Mouse (Mus musculus) granulocyte monocyte progenitor cell, adult 5-6 weeks (primary cell): Measurements from ENCODE around the gene Kcnd3. TPM values are rescaled to one million over a fixed set of nuclear protein-coding genes. Genes with fewer than 3 reads are reported as not detected.
A peak's percentile ranks its signal among the peaks of the same experiment; 100 is the strongest.

Experiments
- ATAC-seq: replicated peaks from 2 replicates; pipeline ENCODE4 v1.8.0; 2016; ENCODE audit warnings: mild to moderate bottlenecking, moderate TSS enrichment, inconsistent platforms; ENCODE audit not compliant: poor library complexity, severe bottlenecking
- total RNA-seq, 2 experiments: library from RNA; stranded (forward) in 1 of 2; stranded (reverse) in 1 of 2; fragments of 200-712, 200-1000 nt in 1 of 2; fragments of >200 nt in 1 of 2; fragmentation: Nextera tagmentation in 1 of 2; gene quantifications; 2 replicates each; pipeline ENCODE4 v1.2.3; 2014 to 2017

The Kcnd3 gene
- total RNA-seq (2014; fragmentation: Nextera tagmentation) = not detected in 2 replicates
- not detected in 2 replicates for total RNA-seq (2017)

DNA sequence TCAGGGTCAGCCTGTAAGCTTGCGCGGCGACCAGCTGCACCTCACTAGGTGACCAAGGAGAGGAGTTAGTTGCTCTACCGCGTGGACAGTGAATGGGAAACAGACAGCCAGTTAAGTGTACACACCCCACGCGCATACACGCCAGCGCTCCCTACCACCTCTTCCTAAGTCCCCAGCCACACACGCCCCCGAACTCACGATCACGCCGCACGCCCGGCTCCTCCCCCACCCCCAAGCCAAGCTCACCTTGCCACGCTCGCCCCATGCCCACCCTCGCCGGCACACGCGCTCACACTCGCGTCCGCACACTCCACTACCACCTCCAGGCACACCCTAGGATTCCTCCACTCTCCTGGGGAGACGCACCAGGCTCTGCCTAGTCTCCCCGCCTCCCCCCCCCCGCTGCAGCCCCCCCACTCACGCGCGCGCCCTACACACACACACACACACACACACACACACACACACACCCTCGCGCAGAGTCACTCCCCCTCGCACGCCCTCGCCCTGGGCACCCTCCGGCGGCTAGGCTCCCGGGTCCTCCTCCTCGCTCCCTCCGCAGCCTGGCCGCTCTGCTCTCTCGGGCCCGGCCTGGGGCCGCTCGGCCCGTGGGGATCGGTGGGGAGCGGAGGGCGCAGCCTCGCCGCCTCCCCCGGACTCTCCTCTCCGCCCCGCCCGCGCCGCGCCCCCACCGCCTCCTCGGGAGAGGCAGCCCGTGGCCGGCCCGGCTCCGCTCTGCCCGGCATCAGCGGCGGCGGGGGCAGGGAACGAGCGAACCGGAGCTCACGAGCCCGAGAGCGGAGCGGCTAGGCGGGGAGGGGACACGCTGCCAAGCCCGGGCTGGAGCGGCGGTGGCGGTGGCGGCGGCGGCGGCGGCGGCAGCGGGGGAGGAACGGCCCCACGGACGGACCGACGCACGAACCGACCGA, at the start of gene Kcnd3:
Kcnd3 (plus strand) TSS at position 704 of the 929 bp plus-strand sequence.
- peak; percentile 20 for ATAC-seq

DNA sequence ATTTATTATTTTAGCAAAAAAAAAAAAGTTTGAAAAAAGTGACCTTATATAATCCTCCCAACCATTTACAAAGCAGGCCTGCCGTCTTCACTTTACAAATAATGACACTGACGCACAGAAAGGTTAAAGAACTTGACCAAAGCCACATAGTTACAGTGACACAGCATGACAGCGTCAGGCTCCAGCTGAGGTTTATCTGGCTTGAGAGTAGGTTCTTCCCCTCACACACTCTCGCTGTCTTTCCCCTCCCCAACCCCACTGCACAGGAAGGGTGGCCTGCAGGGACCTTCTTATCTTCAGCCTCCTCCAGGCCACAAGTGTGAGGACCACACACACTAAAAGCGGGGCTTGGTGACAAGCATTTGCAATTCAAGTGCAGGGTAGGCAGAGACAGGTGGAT, 49.5 kb upstream of the Kcnd3 start:
- ATAC-seq = peak; percentile 37

DNA sequence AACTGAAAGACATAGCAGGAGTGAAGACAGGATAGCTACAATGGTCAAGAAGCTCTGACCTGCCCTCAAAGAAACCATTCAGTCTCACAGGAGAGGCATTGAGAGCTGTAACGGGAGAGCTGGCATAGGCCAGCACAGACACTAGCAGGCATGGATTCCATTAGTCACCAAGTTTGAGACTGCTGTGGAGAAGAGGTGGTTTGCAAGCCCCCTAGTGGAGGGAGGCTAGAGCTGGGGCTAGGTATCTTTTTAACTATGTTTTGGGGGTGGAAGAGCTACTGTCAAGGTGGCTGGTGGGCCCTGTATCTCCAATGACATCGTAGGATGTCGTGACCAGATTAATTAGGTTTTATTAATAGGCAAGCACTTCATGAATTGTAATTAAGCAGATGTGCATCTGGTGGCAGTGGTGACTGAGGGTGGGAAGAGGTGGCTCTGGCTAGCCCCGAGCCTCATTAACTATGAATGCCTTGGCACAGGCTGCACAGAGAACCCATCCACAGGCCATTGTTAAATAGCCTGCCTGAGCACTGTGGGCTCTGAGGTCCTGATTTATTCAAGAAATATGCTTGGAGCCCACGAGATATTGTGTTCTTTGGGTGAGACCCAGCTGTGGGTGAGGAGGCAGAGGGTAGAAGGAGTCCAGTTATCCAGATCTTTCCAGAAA, 48.6 kb upstream of the Kcnd3 start:
- peak; percentile 44 for ATAC-seq

DNA sequence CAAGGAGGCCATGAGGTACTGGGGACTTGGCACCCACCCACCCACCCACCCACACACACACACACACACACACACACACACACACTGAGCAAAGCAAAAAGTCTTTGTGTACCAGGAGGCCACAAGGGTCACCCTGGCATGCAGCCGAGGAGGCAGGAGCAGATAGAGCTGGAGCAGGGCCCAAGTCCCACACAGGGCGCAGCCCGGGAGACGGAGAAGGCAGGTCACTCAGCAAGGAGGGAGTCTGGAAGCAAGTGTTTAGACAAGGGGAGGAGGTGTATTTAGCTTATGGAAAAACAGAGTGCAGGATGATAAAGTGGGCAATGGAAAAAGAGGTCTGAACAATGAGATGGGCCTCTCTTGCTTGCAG, 48.1 kb upstream of the Kcnd3 start:
- ATAC-seq = no peak

DNA sequence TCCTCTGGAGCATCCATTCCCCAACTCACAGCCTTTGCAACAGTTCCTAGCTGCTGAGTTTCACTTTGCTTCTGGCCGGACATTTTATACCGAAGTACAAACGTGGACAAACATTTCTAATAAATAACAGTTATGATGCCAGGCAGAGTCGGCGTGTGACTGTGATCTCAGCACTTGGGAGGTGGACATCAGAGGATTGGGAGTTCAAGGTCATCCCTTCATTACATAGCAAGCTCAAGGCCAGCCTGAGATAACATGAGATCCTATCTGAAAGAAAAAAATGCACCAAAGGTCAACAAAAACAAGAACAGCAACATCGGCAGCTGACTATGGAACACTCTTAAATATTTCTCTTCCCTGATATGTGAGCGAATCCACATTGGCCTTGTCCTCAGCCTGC, 46.6 kb upstream of the Kcnd3 start:
- no peak for ATAC-seq

DNA sequence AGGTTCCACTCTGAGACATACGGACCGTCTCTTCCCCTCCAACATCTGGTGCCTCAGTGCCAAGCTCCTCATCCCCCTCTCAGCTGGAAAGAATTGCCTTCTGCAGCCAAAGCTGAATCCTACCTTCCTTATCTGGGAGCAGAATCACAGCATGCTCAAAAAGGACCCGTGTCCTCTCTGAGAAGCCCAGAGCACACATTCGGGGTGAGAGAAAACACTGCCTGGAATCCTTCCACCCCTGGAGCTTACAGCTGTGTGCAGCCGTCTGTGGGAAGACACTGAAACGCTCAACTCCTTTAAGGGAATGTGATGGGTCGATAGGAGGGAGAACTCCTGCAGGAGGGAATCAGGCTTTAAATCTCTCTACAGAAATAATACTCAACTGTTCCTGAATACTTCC, 46.1 kb upstream of the Kcnd3 start:
- no peak for ATAC-seq

DNA sequence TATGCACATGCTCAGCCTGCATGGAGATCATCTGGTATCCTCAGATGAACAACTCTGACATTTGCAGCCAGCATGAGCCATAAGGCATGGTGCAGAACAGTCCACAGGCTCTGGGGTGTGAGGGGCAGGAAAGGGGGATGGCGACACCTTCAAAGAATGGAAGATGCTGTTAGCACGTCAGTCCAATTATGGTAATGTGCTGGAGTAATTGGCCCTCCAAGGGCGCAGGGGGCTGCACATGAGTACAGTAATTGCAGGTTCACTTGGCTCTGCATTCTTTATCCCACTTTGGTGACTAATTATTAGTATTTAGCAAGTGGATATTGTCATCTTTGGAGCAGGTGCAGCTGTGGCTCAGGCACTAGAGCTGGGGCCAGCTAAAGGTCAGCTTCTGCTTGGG, 43.9 kb upstream of the Kcnd3 start:
- no peak for ATAC-seq

DNA sequence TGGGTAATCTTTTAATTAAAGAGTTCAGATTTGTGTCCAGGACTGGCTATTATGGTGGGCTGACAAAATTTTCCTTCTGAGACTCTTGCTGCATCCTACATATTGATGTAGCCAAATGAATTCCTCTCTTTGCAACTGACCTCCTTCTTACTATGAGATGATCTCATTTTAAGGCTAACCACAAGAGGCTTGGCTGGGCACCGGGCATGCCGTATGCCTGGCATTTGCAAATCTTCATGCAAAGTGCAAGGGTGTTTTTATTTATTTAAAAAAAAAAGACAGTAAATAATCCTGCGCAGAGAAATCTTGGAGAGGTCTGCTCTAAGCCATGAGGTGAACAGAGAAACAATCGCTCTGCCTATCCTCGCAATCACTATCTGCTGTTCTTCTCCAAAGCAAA, 41.3 kb upstream of the Kcnd3 start:
- no peak for ATAC-seq

DNA sequence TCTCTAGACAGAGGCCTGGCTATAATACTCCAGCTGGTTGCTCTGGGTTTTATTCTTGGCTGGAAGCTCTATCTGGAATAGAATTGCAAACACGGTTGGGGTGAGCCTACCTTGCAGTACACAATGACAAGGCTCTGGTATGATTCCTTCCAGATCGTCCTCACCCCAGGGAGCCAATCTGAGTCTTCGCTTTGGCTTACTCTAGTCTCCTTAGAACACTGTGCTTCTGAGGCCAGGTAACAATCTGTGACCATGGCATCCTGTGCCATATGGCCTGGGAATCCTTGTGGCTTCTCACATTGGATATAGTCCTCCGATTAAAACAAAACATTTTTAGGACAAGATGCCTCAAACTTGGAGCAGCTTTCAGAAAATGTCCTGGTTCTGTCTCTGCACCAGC, 40.4 kb upstream of the Kcnd3 start:
- no peak for ATAC-seq

DNA sequence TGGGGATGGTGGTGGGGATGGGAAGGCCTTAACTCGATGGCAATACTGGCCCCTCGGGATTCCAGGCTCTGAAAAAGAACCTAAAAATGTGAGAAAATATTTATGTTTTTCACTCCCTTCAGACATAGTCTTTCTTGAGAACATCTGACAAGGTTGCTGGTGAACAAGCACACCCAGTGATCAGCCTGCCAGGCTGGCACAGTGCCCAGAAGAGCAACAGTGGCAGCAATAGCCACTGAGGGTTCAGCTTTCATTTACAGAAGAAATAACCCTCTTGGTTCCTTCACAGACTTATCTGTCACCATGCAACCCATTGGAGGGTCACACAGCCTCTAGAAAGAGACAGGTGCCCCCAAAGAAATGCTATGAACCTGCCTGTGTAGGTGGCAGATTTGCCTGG, 39.9 kb upstream of the Kcnd3 start:
- ATAC-seq = no peak

DNA sequence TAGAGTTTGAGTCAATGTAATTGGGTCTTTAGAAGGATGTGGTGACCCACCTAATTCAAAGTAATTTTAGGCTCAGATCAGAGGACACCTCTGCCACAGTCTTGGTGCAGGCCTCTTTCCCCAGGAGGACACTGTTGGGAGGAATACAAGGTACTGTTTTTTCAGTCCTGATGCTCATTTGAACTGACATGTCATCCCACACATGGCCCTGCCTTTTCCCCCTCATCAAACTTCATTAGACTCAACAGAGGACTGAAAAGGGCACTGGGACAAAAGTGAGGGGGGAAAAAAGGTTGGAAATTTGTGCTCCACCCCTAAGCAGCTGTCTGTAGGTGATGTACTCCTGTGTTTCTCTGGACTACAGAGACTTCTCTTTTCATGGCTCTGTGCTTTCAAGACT, 39.4 kb upstream of the Kcnd3 start:
- no peak for ATAC-seq

DNA sequence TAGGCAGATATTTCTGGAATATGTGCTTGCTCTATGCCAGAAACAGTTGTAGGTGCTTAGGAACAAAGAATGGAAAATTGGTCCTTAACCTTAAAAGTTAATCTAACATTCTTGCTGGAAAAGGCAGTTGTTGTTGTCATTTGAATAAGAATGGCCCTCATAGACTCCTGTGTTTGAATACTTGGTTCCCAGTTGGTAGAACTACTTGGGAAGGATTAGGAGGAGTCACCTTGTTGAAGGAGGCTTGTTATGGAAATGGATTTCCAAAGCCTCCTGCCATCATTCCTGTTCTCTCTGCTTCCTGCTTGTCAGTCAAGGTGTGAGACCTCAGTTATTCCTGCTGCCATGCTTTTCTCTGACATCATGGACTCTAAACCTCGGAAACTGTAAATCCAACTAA, 33.7 kb upstream of the Kcnd3 start:
- no peak for ATAC-seq

DNA sequence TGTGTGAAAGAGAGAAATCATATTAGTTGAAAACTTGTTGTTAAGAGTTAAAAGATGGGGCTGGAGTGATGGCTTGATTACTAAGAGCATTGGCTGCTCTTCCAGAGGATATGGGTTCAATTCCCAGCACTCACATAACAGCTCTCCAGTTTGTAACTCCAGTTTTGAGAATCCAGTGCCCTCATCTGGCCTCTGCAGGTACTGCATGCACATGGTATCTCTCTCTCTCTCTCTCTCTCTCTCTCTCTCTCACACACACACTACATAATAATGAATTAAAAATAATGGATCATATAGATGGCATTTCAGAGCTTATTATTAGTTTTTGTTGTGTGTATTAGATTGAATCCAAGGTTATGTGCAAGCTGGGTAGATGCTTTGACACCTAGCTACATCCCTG, 29.7 kb upstream of the Kcnd3 start:
- ATAC-seq = no peak

DNA sequence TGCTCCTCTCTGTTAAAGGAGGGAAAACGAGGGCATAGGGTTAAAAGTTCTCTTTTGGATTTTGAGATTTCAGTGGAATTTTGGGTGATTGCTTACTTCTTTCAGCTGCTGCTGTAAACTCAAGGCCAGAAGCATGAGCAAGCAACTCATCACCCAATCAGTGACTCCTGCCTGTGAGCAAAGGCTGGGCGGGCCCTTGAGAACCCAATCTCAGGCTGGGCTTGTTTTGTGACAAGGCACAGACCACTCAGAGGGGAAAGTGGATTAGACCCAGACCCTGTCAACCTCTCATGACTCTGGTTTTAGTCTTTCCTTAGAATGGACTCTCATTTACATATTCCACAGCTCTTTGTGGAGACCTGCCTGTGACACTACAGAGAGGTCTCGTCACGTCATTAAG, 28.7 kb upstream of the Kcnd3 start:
- ATAC-seq = no peak

DNA sequence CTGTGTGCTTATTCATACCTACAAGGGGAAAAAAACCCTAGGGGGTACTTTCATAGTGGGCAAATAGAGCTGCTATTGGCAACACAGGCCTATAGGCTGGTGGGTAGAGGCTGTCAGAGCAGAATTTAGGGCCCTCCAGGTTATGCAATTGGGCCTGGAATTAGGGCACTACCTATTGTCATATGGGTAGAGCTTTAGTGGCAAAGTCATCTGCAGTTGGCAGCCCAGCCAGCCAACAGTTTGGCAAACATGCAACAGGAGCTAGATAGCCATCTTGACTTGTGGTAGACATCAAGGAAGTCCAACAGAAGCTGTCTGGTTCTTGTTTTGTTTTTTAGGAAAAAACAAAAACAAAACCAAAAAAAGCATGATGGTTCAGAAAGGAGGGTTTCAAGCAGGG, 23.5 kb upstream of the Kcnd3 start:
- no peak for ATAC-seq

DNA sequence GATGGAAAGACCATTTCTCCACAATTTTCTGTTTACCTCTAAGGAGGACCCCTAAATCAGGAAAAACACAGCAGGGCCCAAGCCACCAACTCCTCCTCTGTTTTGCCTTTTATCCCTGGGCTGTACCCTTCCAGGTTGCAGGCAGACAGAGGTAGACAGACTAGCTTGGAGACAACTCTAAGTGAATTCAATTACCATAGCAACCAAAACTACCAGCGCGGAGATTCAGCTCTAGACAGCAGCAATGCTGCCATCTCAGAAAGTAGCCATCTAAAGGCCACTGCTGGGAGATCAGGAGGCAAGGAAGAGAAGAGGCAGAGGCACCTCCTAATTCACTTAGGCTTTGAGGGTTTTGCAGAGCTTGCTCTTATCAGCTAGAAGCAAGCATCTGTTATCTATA, 15.7 kb upstream of the Kcnd3 start:
- ATAC-seq = no peak

DNA sequence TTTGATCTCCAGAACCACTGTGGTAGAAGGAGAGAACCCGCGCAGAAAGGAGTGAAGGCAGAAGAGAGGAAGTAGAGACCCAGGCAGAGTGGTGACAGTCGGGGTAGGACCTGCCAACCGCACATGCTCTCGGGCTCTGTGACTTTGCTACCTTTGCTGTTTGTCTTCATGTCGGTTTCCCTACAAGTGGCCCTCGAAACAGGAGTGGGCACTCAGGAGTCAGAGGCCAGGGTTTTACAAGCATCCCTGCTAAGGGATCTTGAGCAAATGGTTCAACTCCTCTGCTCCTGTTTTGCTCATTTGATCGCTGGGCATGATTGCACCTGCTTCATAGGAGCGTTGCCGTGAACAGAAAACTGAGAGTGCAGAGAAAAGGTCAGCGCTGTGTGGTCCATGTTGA, 15.2 kb upstream of the Kcnd3 start:
- ATAC-seq = no peak

DNA sequence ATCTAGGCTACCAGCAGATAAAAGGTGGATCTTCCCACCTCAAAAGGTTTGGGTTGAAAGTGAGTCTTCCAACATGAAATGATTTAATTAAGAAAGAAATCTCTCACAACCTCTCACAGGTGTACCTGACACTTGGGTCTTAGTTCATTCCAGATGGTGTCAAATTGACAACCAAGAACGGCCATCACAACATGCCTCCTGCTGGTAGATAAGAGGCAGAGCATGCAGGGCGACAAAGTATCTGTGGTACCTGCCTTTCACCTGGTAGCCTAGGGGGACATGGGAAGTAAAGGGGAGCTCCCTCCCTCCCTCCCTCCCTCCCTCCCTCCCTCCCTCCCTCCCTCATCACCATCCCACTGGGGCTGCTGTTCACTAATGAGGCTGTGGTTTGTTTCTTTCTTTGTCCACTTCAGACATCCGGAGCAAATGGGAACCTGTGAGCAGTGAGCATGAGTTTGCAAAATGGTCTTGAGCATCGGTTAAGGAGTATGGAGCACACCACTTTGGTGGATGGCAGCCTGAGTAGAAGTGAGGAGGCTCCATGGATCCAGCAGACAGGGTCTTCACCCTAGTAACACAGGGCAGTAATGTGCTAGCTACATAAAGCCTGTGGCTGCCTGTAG, 11.1 kb upstream of the Kcnd3 start:
- peak; percentile 30; the same call in 1 of the 2 replicates for ATAC-seq

DNA sequence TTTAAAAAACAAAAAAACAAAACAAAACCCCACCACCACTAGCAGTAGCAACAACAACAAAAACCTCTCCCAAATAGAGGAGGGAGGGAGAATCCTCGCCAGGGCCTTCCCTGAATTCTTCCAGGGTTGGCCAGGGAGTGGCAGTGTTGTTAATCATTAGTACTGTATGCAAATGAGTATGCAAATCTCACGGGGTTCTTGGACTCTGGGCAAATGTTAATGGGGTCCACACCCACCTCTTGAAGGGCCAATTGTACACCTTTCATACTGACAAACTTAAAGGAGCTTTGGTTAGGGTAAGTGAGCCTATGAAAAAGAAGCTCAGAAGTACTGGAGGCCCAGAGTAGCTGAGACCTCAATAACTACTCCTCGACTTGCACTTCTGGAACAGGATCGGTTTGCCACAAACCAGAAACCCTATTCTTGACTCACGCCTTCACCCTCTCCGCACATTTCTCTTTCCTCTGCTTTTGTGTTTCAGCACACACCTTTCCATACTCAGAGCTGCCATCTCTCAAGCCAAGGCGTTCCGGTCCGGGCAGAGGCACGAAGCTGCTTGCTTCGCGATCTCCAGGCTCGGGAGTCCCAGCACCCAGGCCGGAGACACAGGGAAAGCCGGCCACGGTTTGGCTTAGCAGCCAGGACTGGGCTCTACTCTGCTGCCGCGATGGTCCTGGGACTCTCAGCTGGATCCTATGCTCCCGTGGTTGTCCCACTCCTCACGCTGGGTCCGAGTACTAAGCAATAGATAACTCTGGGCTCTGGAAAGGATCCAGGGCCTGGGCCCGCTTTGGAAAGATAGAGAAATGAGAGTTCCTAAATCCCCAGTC, 1.3 kb upstream of the Kcnd3 start:
- peak; percentile 42; the same call in 1 of the 2 replicates for ATAC-seq

DNA sequence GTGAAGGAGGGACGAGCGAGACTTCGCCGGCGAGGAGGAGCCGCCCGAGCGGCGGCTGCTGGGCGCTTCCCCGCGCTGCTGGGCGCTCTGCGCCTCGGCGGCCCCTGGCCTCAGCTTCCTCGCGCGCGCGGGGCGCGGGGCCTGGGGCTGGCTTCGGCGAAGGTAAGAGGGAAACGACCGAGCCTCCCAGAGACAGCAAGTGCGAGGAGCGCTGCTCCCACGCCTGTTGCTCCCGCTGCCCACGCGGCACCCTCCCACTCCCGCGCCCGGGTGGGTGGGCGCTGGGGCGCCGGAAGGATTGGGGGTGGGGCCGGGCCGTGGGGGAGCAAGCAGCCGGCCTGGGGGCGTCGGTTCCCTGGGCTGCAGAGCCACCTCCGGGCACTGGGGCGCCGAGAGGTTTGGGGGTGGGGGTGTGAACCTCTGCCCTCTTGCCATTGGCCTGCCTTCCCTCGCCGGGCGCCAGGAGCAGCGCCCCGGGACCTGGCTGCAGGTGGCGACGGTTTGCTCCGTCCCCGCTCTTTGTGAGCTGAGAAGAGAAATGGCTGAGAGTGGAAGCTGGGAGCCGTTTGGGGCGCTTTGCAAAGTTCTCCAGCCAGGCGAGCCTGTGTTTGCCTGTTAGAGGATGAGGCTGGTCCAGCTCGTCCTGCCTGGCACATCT, 555 bp downstream of the Kcnd3 start:
- ATAC-seq = peak; percentile 31
